Mouse (Mus musculus) heart, embryonic 10.5 days (tissue): ENCODE results near the gene Lnx2. TPM values are rescaled to one million over a fixed set of nuclear protein-coding genes. Genes with fewer than 3 reads are reported as not detected.

ENCODE experiments used
- DNase-seq: peaks from one replicate; pipeline ENCODE4 v3.0.0-alpha.2; 2017; ENCODE audit warnings: low spot score
- H3K27ac ChIP-seq: fragments of 300-500 bp; sonication (generic); 2 replicates; pipeline ENCODE4 v1.5.1; 2016; ENCODE audit warnings: mild to moderate bottlenecking
- H3K27me3 ChIP-seq: fragments of 300-500 bp; sonication (generic); 2 replicates; pipeline ENCODE4 v1.6.1; 2016; ENCODE audit warnings: mild to moderate bottlenecking; ENCODE audit not compliant: poor library complexity, insufficient read depth, severe bottlenecking
- H3K36me3 ChIP-seq: fragments of 300-500 bp; sonication (generic); 2 replicates; pipeline ENCODE4 v1.6.1; 2016; ENCODE audit warnings: mild to moderate bottlenecking, moderate library complexity
- H3K4me1 ChIP-seq: fragments of 300-500 bp; sonication (generic); 2 replicates; pipeline ENCODE4 v1.6.1; 2016; ENCODE audit warnings: mild to moderate bottlenecking
- H3K4me3 ChIP-seq: fragments of 300-500 bp; sonication (generic); 2 replicates; pipeline ENCODE4 v1.5.1; 2016; ENCODE audit warnings: mild to moderate bottlenecking, moderate library complexity
- H3K9me3 ChIP-seq: fragments of 300-500 bp; sonication (generic); 2 replicates; pipeline ENCODE4 v1.6.1; 2016; ENCODE audit warnings: mild to moderate bottlenecking, moderate library complexity
- WGBS: fragments of 180-500 bp; shearing (Covaris S2); methylation state at CpG from one replicate; pipeline ENCODE4 v1.1.7; 2016; 5-methylcytosine and 5-hydroxymethylcytosine counted together
- polyA plus RNA-seq: library from polyadenylated mRNA; unstranded; fragments of >200 nt; fragmentation: Nextera tagmentation; extraction: Ambion mirVana; gene quantifications from 2 replicates; pipeline ENCODE4 v1.2.1, GENCODE M21; 2016

Lnx2 gene
- polyA plus RNA-seq, 1 experiment from 2014 or later = 10.0 TPM

GRCm38 (mm10) chr5:147017526-147017925, 58.9 kb downstream of the Lnx2 start:
- Histone ChIP-seq H3K4me3 (no peak overlapping the region), H3K4me1 (no peaks in the 10 kb centered on the region), H3K27ac (no peak overlapping the region), H3K27me3 (peaks cover 12% of the 10 kb centered on the region; the same call in 1 of the 2 replicates), H3K9me3 (no peaks in the 10 kb centered on the region), H3K36me3 (peaks cover 33% of the 10 kb centered on the region)
- 85% methylated on average over 11 of the region's 11 CpGs for WGBS
- DNase-seq = no peak

GRCm38 (mm10) chr5:147016622-147017021, 59.8 kb downstream of the Lnx2 start:
- Histone ChIP-seq H3K27me3 (peaks cover 12% of the 10 kb centered on the region; the same call in 1 of the 2 replicates), H3K4me1 (no peaks in the 10 kb centered on the region), H3K36me3 (peaks cover 33% of the 10 kb centered on the region), H3K27ac (no peak overlapping the region), H3K9me3 (no peaks in the 10 kb centered on the region), H3K4me3 (no peak overlapping the region)
- 87% methylated on average over 12 of the region's 12 CpGs for WGBS
- no peak for DNase-seq

- peaks cover 15% of the 10 kb centered on the region; the same call in 1 of the 2 replicates for H3K27me3 ChIP-seq
- H3K9me3 ChIP-seq = no peaks in the 10 kb centered on the region
- H3K4me3 ChIP-seq = no peak overlapping the region
- no peaks in the 10 kb centered on the region for H3K4me1 ChIP-seq
- H3K36me3 ChIP-seq = peaks cover 29% of the 10 kb centered on the region
- DNase-seq = no peak
- 90% methylated on average over 7 of the region's 7 CpGs for WGBS
- no peak overlapping the region for H3K27ac ChIP-seq
These were observed 61.2 kb downstream of the Lnx2 start for GRCm38 (mm10) chr5:147015191-147015590.

- WGBS = 40% methylated on average over 6 of the region's 6 CpGs
- no peak overlapping the region for H3K27ac ChIP-seq
- no peaks in the 10 kb centered on the region for H3K4me1 ChIP-seq
- no peak overlapping the region for H3K4me3 ChIP-seq
- no peak for DNase-seq
- H3K9me3 ChIP-seq = no peaks in the 10 kb centered on the region
- H3K36me3 ChIP-seq = peaks cover 17% of the 10 kb centered on the region
- H3K27me3 ChIP-seq = peaks cover 8% of the 10 kb centered on the region; the same call in 1 of the 2 replicates
These were observed 62.5 kb downstream of the Lnx2 start for GRCm38 (mm10) chr5:147013845-147014244.

- DNase-seq = no peak
- Histone ChIP-seq H3K4me3 (no peak overlapping the region), H3K36me3 (no peaks in the 10 kb centered on the region; the same call in 1 of the 2 replicates), H3K4me1 (no peaks in the 10 kb centered on the region), H3K9me3 (no peaks in the 10 kb centered on the region), H3K27me3 (0 out of 2 replicates have a peak, but pooled peaks cover 3% of the 10 kb centered on the region), H3K27ac (no peak overlapping the region)
- 83% methylated on average over 10 of the region's 10 CpGs for WGBS
These were observed 65.1 kb downstream of the Lnx2 start for GRCm38 (mm10) chr5:147011333-147011732.

GRCm38 (mm10) chr5:147003303-147003702, 73.1 kb downstream of the Lnx2 start:
- no peak overlapping the region for H3K4me3 ChIP-seq
- no peak for DNase-seq
- H3K36me3 ChIP-seq = no peaks in the 10 kb centered on the region
- H3K9me3 ChIP-seq = peaks cover 7% of the 10 kb centered on the region; the same call in 1 of the 2 replicates
- H3K4me1 ChIP-seq = no peaks in the 10 kb centered on the region
- H3K27ac ChIP-seq = no peak overlapping the region
- WGBS = 41% methylated on average over 1 of the region's 1 CpGs
- no peaks in the 10 kb centered on the region for H3K27me3 ChIP-seq

GRCm38 (mm10) chr5:147001312-147001711, 75.1 kb downstream of the Lnx2 start:
- H3K36me3 ChIP-seq = no peaks in the 10 kb centered on the region
- WGBS = 83% methylated on average over 4 of the region's 4 CpGs
- no peak for DNase-seq

GRCm38 (mm10) chr5:146998802-146999201, 77.6 kb downstream of the Lnx2 start:
- 88% methylated on average over 12 of the region's 12 CpGs for WGBS
- DNase-seq = no peak
- Histone ChIP-seq H3K27me3 (no peaks in the 10 kb centered on the region), H3K27ac (no peak overlapping the region), H3K4me1 (no peaks in the 10 kb centered on the region), H3K4me3 (no peak overlapping the region), H3K36me3 (no peaks in the 10 kb centered on the region), H3K9me3 (0 out of 2 replicates have a peak, but pooled peaks cover 4% of the 10 kb centered on the region)

More at GRCm38 (mm10) chr5:147001312-147001711, 75.1 kb downstream of the Lnx2 start:
- no peaks in the 10 kb centered on the region for H3K27me3 ChIP-seq
- H3K9me3 ChIP-seq = peaks cover 7% of the 10 kb centered on the region; the same call in 1 of the 2 replicates
- H3K27ac ChIP-seq = no peak overlapping the region
- H3K4me1 ChIP-seq = no peaks in the 10 kb centered on the region
- no peak overlapping the region for H3K4me3 ChIP-seq

GRCm38 (mm10) chr5:146996812-146997211, 79.6 kb downstream of the Lnx2 start:
- Histone ChIP-seq H3K9me3 (no peaks in the 10 kb centered on the region), H3K4me1 (no peaks in the 10 kb centered on the region), H3K36me3 (no peaks in the 10 kb centered on the region), H3K27ac (no peak overlapping the region), H3K4me3 (no peak overlapping the region), H3K27me3 (no peaks in the 10 kb centered on the region)
- 86% methylated on average over 7 of the region's 7 CpGs for WGBS
- DNase-seq = no peak

- Histone ChIP-seq H3K27me3 (no peaks in the 10 kb centered on the region), H3K4me1 (no peaks in the 10 kb centered on the region), H3K4me3 (no peak overlapping the region), H3K36me3 (no peaks in the 10 kb centered on the region), H3K27ac (no peak overlapping the region), H3K9me3 (no peaks in the 10 kb centered on the region)
- WGBS = 51% methylated on average over 6 of the region's 6 CpGs
- no peak for DNase-seq
These were observed 81.4 kb downstream of the Lnx2 start for GRCm38 (mm10) chr5:146994973-146995372.

- 70% methylated on average over 8 of the region's 8 CpGs for WGBS
- H3K27me3 ChIP-seq = no peaks in the 10 kb centered on the region
- H3K9me3 ChIP-seq = no peaks in the 10 kb centered on the region
- no peaks in the 10 kb centered on the region for H3K36me3 ChIP-seq
- H3K4me1 ChIP-seq = 0 out of 2 replicates have a peak, but pooled peaks cover 5% of the 10 kb centered on the region
- DNase-seq = no peak
- no peak overlapping the region for H3K27ac ChIP-seq
- no peak overlapping the region for H3K4me3 ChIP-seq
These were observed 82.9 kb downstream of the Lnx2 start for GRCm38 (mm10) chr5:146993509-146993908.

GRCm38 (mm10) chr5:146989051-146989450, 87.3 kb downstream of the Lnx2 start:
- Histone ChIP-seq H3K36me3 (no peaks in the 10 kb centered on the region), H3K27me3 (peaks cover 20% of the 10 kb centered on the region), H3K4me3 (no peak overlapping the region), H3K9me3 (no peaks in the 10 kb centered on the region), H3K4me1 (peaks cover 13% of the 10 kb centered on the region), H3K27ac (no peak overlapping the region)
- 40% methylated on average over 5 of the region's 5 CpGs for WGBS
- no peak for DNase-seq

- 88% methylated on average over 10 of the region's 10 CpGs for WGBS
- no peak for DNase-seq
- peaks cover 32% of the 10 kb centered on the region for H3K27me3 ChIP-seq
These were observed 88.8 kb downstream of the Lnx2 start for GRCm38 (mm10) chr5:146987588-146987987.

More at GRCm38 (mm10) chr5:146987588-146987987, 88.8 kb downstream of the Lnx2 start:
- Histone ChIP-seq H3K4me3 (no peak overlapping the region), H3K27ac (no peak overlapping the region), H3K9me3 (no peaks in the 10 kb centered on the region), H3K4me1 (peaks cover 13% of the 10 kb centered on the region), H3K36me3 (no peaks in the 10 kb centered on the region)
